In genomic region chr9:36965720-36966119, GRCm38 (mm10) we compare ENCODE assay signal across 9 mouse cellular contexts.
A peak's percentile ranks its signal among the peaks of the same experiment; 100 is the strongest.
DNase-seq lines count a peak whose midpoint lies in the region; ATAC-seq and TF ChIP-seq lines count a peak whose summit lies in the region.
"Had no signal": no experiment of that assay in that cellular context is flagged by ENCODE, and none has a peak within 500 bp of the region (broad histone marks: within the 10 kb centered on the region; RNA-seq: fewer than 3 reads in every experiment).

No protein-coding gene starts in this region.

- WGBS in forebrain, postnatal 0 days = 65% methylated on average over 5 of the region's 5 CpGs
- WGBS in forebrain, embryonic 16.5 days = 64% methylated on average over 5 of the region's 5 CpGs
- 65% methylated on average over 5 of the region's 5 CpGs for WGBS in midbrain, embryonic 10.5 days
- 66% methylated on average over 5 of the region's 5 CpGs for WGBS in midbrain, embryonic 15.5 days

- TF ChIP-seq CTCF in forebrain, postnatal 0 days (IDR thresholded peaks at IDR 0.05; ENCODE audit: low read depth) = peak; percentile 77

- H3K9me3 ChIP-seq in forebrain, postnatal 0 days (ENCODE audit: low read length) = no peaks in the 10 kb centered on the region
- no peaks in the 10 kb centered on the region for H3K9me3 ChIP-seq in forebrain, embryonic 16.5 days (ENCODE audit: control insufficient read depth, low read length)
- no peaks in the 10 kb centered on the region for H3K9me3 ChIP-seq in midbrain, embryonic 10.5 days (replicated peaks)
- H3K9me3 ChIP-seq in midbrain, embryonic 15.5 days = no peaks in the 10 kb centered on the region

- H3K27ac ChIP-seq in forebrain, postnatal 0 days (ENCODE audit: low read depth, low read length) = no peak overlapping the region
- H3K27ac ChIP-seq in forebrain, embryonic 16.5 days (ENCODE audit: low read length) = no peak overlapping the region
- no peak overlapping the region for H3K27ac ChIP-seq in midbrain, embryonic 10.5 days (replicated peaks)
- no peak overlapping the region for H3K27ac ChIP-seq in midbrain, embryonic 15.5 days
- H3K27ac ChIP-seq: macrophage had no signal

- H3K4me3 ChIP-seq in forebrain, postnatal 0 days (ENCODE audit: low read depth, low read length) = no peak overlapping the region
- no peak overlapping the region for H3K4me3 ChIP-seq in forebrain, embryonic 16.5 days (replicated peaks; ENCODE audit: low read length)
- no peak overlapping the region for H3K4me3 ChIP-seq in midbrain, embryonic 10.5 days
- no peak overlapping the region for H3K4me3 ChIP-seq in midbrain, embryonic 15.5 days

- H3K27me3 ChIP-seq in forebrain, postnatal 0 days (ENCODE audit: insufficient read depth, low read length) = no peaks in the 10 kb centered on the region
- no peaks in the 10 kb centered on the region for H3K27me3 ChIP-seq in forebrain, embryonic 16.5 days (replicated peaks; ENCODE audit: control insufficient read depth, insufficient read depth, low read length)
- H3K27me3 ChIP-seq in midbrain, embryonic 10.5 days (ENCODE audit: low read depth, poor library complexity, severe bottlenecking) = no peaks in the 10 kb centered on the region
- H3K27me3 ChIP-seq in midbrain, embryonic 15.5 days (replicated peaks) = no peaks in the 10 kb centered on the region

- H3K9ac ChIP-seq in forebrain, postnatal 0 days = no peak overlapping the region
- H3K9ac ChIP-seq in forebrain, embryonic 16.5 days (replicated peaks; ENCODE audit: low read depth, low read length) = no peak overlapping the region
- H3K9ac ChIP-seq in midbrain, embryonic 15.5 days = no peak overlapping the region

- no peak overlapping the region for H3K4me2 ChIP-seq in forebrain, postnatal 0 days (ENCODE audit: low read depth)
- no peak overlapping the region for H3K4me2 ChIP-seq in forebrain, embryonic 16.5 days (ENCODE audit: low read length)
- no peak overlapping the region for H3K4me2 ChIP-seq in midbrain, embryonic 15.5 days

- ATAC-seq in forebrain, postnatal 0 days = peak; percentile 69; the same call in 1 of the 2 replicates
- ATAC-seq in forebrain, embryonic 16.5 days = no peak
- ATAC-seq in midbrain, embryonic 15.5 days (replicated peaks) = no peak
- no peak for ATAC-seq in activated CD4-positive, CD25-positive, alpha-beta regulatory T cell, adult 4 months

- H3K36me3 ChIP-seq in forebrain, postnatal 0 days (ENCODE audit: insufficient read depth) = no peaks in the 10 kb centered on the region; the same call in 1 of the 2 replicates
- no peaks in the 10 kb centered on the region for H3K36me3 ChIP-seq in forebrain, embryonic 16.5 days (ENCODE audit: control insufficient read depth, insufficient read depth)
- H3K36me3 ChIP-seq in midbrain, embryonic 10.5 days = peaks cover 22% of the 10 kb centered on the region
- H3K36me3 ChIP-seq in midbrain, embryonic 15.5 days (replicated peaks) = no peaks in the 10 kb centered on the region

- H3K4me1 ChIP-seq in forebrain, postnatal 0 days (ENCODE audit: insufficient read depth) = no peaks in the 10 kb centered on the region
- peaks cover 3% of the 10 kb centered on the region; the same call in 1 of the 2 replicates for H3K4me1 ChIP-seq in forebrain, embryonic 16.5 days (replicated peaks; ENCODE audit: control insufficient read depth, insufficient read depth, low read length)
- peaks cover 87% of the 10 kb centered on the region for H3K4me1 ChIP-seq in midbrain, embryonic 10.5 days
- H3K4me1 ChIP-seq in midbrain, embryonic 15.5 days = peaks cover 24% of the 10 kb centered on the region

- DNase-seq in forebrain, postnatal 0 days = peak; percentile 82
- peak; percentile 43 for DNase-seq in midbrain, embryonic 10.5 days (ENCODE audit: low spot score)
- peak; percentile 56 for DNase-seq in embryo, embryonic 9.5 days (ENCODE audit: extremely low spot score)
- DNase-seq in retina, embryonic 14.5 days (ENCODE audit: low spot score) = peak; percentile 80
- DNase-seq in layer of hippocampus, adult 9-11 months = no peak
